Mouse (Mus musculus): Measurements from ENCODE around the gene Syt12.

- TF ChIP-seq CTCF (IDR thresholded peaks at IDR 0.05; ENCODE audit: control insufficient read depth, insufficient read depth, low read length), result no peak
- no peak for TF ChIP-seq POLR2A (IDR thresholded peaks at IDR 0.05; ENCODE audit: borderline replicate concordance, control insufficient read depth, low read depth, low read length)
These were observed 28.0 kb downstream of the Syt12 start for GRCm38 (mm10) chr19:4449230-4449629.

All from bone marrow, adult 2 months (tissue).